Mouse (Mus musculus) C2C12 (cell line): Measurements from ENCODE around the gene H2-T3.
"Not testable (repeated sequence)": the region's sequence is repeated elsewhere in the genome, so short reads cannot be mapped to it uniquely, and the experiment has no call there.

Experiments
- CEBPB ChIP-seq: IDR thresholded peaks from one replicate; pipeline ENCODE4 v1.6.1; 2011; ENCODE audit warnings: low read depth, mild to moderate bottlenecking, control low read depth, moderate library complexity
- CTCF ChIP-seq: IDR thresholded peaks from one replicate; pipeline ENCODE4 v1.5.1; 2011; ENCODE audit not compliant: control insufficient read depth, insufficient read depth, insufficient read length
- MYOD1 ChIP-seq: IDR thresholded peaks from one replicate; pipeline ENCODE4 v1.6.1; 2011; ENCODE audit warnings: low read depth; ENCODE audit not compliant: control insufficient read depth, insufficient read length
- MYOG ChIP-seq: IDR thresholded peaks from one replicate; pipeline ENCODE4 v1.6.1; 2011; ENCODE audit not compliant: control insufficient read depth, insufficient read length; ENCODE audit errors: extremely low read depth
- USF1 ChIP-seq: IDR thresholded peaks from one replicate; pipeline ENCODE4 v1.6.1; 2011; ENCODE audit warnings: low read depth, mild to moderate bottlenecking, control low read depth, moderate library complexity

DNA sequence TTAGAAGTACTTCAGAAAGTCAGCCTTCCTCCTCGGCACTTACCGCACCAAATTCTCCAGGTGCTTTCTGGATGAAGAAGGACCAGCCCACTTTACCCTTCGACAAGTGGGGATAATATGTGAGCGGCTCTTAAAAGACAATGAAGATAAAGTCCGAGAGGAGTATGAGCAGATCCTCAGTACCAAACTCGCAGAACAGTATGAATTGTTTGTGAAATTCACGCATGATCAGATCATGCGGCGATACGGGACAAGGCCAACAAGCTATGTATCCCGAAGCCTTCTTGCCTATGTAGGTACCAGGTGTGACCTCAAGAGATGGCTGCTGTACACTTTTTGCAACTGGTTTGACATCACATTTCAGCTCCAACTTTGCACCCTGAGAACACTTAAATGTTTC lies 31.8 kb downstream of the H2-T3 start:
- TF ChIP-seq USF1, CTCF, CEBPB, MYOD1, MYOG: not testable (repeated sequence)
